Mouse (Mus musculus): ENCODE results near the gene Timm22. TPM values are rescaled to one million over a fixed set of nuclear protein-coding genes. Genes with fewer than 3 reads are reported as not detected.

Gene Timm22
- polyA plus RNA-seq (2012; ENCODE audit: insufficient read depth, insufficient read length, low replicate concordance, missing spikeins), result not detected in 2 replicates

DNA sequence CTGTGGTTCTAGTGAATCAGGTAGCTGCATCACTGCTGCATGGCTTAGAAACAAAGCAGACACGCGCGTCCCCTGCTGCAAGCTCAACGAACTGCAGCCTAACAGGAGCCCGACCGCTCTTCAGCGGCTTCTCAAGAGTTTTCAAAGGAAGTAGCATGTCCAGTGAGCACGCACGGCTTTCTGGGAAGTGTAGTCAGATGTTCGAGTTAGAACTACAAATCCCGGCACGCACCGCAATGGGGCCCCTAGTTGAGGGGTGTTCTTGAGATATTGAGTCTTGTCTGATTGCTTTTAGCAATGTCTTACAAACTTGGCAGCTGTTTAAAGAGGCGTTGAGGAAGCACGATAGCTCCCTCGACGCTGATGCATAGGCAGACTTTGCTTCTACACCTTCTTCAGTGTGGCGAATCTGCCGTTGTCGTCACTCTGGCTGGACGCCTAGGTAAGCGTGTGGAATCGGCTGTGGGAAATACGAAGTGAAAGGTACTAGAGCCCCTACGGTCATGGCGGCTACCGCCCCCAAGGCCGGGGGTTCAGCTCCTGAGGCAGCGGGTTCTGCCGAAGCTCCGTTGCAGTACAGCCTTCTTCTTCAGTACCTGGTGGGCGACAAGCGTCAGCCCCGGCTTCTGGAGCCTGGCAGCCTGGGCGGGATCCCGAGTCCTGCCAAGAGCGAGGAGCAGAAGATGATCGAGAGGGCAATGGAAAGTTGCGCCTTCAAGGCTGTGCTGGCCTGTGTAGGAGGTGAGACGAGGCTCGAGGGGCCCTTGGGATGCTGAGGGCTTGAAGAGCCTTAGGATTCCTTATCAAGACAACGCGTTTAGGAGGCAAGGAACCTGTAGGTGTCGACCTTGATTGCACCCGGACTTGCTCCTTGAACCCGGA lies at the start of gene Timm22:
Gene Timm22, plus strand, starts transcription at position 251 of the 882 bp plus-strand sequence.
- H3K4me3 ChIP-seq (ENCODE audit: insufficient read depth, low read depth, low read length), result peak within 1 kb of the TSS; percentile 69
- TF ChIP-seq CTCF (IDR thresholded peaks at IDR 0.05; ENCODE audit: insufficient read depth, low read depth, low read length) (peak; percentile 95), POLR2A (IDR thresholded peaks at IDR 0.05; ENCODE audit: insufficient read depth, low read depth, low read length) (peak; percentile 46; the same call in 1 of the 2 replicates)
- no peaks in the 10 kb centered on the region for H3K4me1 ChIP-seq (ENCODE audit: control insufficient read depth, insufficient read depth, low read length)
- WGBS, result under 1% methylated on average over 46 of the region's 46 CpGs
- peak within 1 kb of the TSS; percentile 89 for H3K27ac ChIP-seq (ENCODE audit: insufficient read depth, low read depth, low read length)

DNA sequence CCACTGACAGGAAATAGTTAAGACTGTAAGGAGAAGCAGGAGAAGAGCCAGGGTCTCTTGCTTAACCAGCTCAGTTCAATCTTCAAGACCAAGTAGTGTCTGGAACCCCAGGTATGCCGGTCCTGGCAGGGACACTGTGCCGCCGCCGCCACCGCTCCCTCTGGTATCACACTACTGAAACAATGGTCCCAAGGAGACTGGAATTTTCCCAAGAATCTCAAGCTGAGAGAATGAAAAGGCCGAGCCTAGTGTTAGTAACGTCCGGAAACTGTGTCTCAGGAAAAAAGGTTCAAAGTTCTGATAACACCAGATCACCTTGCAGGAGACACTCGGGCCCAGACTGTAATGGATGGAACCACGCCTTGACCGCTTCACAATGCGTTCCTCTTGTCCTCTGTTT lies 49.3 kb upstream of the Timm22 start:
- TF ChIP-seq POLR2A (IDR thresholded peaks at IDR 0.05; ENCODE audit: insufficient read depth, low read depth, low read length) (no peak), CTCF (IDR thresholded peaks at IDR 0.05; ENCODE audit: insufficient read depth, low read depth, low read length) (no peak)
- H3K4me1 ChIP-seq (ENCODE audit: control insufficient read depth, insufficient read depth, low read length), result peaks cover 7% of the 10 kb centered on the region
- no peak overlapping the region for H3K27ac ChIP-seq (ENCODE audit: insufficient read depth, low read depth, low read length)
- 84% methylated on average over 12 of the region's 12 CpGs for whole genome bisulfite sequencing
- H3K4me3 ChIP-seq (ENCODE audit: insufficient read depth, low read depth, low read length), result no peak overlapping the region

DNA sequence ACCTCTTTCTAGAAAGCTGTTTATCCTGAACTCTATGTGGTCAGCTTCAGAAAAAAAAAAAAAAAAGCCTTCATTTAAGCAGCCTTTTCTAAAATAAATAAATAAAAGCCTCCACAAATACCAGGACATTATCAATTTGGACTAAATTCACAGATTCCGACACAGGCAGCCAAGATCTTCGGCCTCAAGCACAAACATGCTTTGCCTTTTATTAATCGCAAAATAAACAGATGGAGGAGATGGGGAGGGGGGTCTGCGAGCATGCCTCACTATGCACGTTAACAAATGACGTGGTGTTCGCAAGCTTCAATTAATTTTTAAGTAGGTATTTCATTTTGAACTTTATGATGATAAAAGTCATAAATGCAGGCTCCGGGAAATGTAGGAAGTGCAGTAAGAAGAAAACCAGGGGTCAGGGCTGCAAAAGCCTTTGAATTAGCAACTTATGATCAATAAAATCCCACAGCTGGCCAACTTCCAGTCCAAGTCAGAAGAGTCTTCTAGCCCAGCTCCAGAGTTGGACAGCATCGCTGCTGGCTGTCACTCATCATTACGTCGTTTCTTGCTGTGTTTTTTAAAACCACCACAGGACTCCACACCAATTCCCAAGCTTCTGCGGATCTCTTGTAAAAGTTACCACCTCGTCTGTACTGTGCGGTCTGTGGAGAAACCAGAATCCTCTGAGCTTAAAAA lies 48.0 kb upstream of the Timm22 start:
- WGBS, result 63% methylated on average over 14 of the region's 14 CpGs
- Histone ChIP-seq H3K4me3 (ENCODE audit: insufficient read depth, low read depth, low read length) (no peak overlapping the region), H3K27ac (ENCODE audit: insufficient read depth, low read depth, low read length) (no peak overlapping the region), H3K4me1 (ENCODE audit: control insufficient read depth, insufficient read depth, low read length) (peaks cover 8% of the 10 kb centered on the region)
- TF ChIP-seq CTCF (IDR thresholded peaks at IDR 0.05; ENCODE audit: insufficient read depth, low read depth, low read length) (no peak), POLR2A (IDR thresholded peaks at IDR 0.05; ENCODE audit: insufficient read depth, low read depth, low read length) (no peak)

DNA sequence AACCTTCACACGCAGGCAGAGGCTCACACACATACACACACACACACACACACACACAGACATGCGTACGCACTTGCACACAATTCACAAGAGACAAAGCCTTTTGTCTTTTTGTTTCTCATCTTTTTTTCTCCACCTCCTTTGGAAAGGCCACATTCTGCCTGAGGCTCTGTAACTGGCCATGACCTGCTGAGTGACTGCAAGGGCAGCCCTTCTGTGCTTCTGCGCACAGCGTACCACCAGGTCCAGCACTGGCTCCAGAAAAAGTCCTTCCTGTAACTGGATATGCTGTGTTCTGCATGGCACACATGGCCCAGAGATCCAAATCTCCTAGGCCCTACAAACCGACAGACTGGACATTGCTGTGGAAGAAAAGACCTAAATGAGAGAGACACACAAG lies 46.5 kb upstream of the Timm22 start:
- H3K4me1 ChIP-seq (ENCODE audit: control insufficient read depth, insufficient read depth, low read length), result peaks cover 8% of the 10 kb centered on the region
- no peak overlapping the region for H3K27ac ChIP-seq (ENCODE audit: insufficient read depth, low read depth, low read length)
- WGBS, result 89% methylated on average over 6 of the region's 6 CpGs
- no peak overlapping the region for H3K4me3 ChIP-seq (ENCODE audit: insufficient read depth, low read depth, low read length)
- TF ChIP-seq CTCF (IDR thresholded peaks at IDR 0.05; ENCODE audit: insufficient read depth, low read depth, low read length) (no peak), POLR2A (IDR thresholded peaks at IDR 0.05; ENCODE audit: insufficient read depth, low read depth, low read length) (no peak)

DNA sequence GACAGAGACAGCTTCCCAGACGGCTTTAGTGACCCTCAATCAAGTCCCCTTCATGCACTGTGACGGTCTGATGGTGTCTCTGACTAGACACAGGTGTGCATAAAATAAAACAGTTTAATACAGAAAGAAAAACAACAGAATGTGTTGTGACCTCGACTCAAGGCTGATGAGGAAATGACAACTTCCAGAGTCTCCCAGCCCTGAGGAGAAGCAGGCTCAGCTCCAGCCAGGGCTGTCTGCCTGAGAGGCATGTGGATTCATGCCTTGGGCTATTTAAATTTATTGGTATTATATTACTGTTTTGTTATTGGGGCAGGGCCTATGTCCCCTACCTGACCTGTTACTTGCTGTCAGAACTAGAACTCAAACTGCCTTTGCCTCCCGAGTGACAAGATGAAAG lies 45.3 kb upstream of the Timm22 start:
- H3K27ac ChIP-seq (ENCODE audit: insufficient read depth, low read depth, low read length), result no peak overlapping the region
- WGBS, result 85% methylated on average over 4 of the region's 4 CpGs
- H3K4me3 ChIP-seq (ENCODE audit: insufficient read depth, low read depth, low read length), result no peak overlapping the region
- TF ChIP-seq POLR2A (IDR thresholded peaks at IDR 0.05; ENCODE audit: insufficient read depth, low read depth, low read length) (no peak), CTCF (IDR thresholded peaks at IDR 0.05; ENCODE audit: insufficient read depth, low read depth, low read length) (no peak)
- H3K4me1 ChIP-seq (ENCODE audit: control insufficient read depth, insufficient read depth, low read length), result peaks cover 8% of the 10 kb centered on the region

DNA sequence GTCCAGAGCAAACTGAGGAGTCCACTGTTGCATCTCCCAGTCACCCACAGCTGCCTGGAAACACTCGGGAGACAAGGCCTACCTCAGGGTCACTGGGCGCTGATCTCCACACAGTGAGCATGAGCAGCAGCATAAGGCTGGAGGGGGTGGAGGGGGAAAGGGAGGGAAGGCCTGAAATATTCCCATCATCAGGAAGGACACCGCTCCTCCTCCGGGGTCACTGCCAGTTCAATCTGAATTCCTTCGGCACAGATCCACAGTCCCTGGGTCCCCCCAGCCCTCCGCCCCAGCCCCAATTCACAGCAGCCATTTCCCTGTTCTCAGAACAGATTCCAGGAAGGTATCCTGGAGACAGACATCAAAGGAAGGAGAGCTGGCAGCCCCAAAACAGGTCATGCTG lies 43.6 kb upstream of the Timm22 start:
- H3K4me3 ChIP-seq (ENCODE audit: insufficient read depth, low read depth, low read length), result no peak overlapping the region
- no peak overlapping the region for H3K27ac ChIP-seq (ENCODE audit: insufficient read depth, low read depth, low read length)
- peaks cover 4% of the 10 kb centered on the region; the same call in 1 of the 2 replicates for H3K4me1 ChIP-seq (ENCODE audit: control insufficient read depth, insufficient read depth, low read length)
- 49% methylated on average over 6 of the region's 6 CpGs for WGBS
- TF ChIP-seq POLR2A (IDR thresholded peaks at IDR 0.05; ENCODE audit: insufficient read depth, low read depth, low read length) (no peak), CTCF (IDR thresholded peaks at IDR 0.05; ENCODE audit: insufficient read depth, low read depth, low read length) (no peak)

DNA sequence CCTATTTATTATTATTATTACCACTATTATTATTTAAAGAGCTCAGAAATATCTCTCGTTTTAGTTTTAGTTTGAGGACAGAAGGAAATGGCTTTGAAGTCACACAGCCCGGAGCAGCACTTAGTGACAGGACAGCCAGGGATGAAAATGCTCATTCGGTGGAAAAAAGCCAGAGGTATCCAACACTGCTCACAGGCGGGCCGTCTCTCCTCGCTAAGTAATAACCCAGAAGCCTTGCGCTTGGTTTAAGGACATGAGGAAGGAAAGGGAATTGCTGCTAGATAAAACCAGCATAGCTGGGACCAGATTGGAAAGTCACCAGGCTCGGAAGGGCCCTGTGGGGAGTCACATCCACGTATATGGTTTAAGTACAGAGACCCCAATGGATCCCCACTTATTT lies 43.1 kb upstream of the Timm22 start:
- TF ChIP-seq CTCF (IDR thresholded peaks at IDR 0.05; ENCODE audit: insufficient read depth, low read depth, low read length) (no peak), POLR2A (IDR thresholded peaks at IDR 0.05; ENCODE audit: insufficient read depth, low read depth, low read length) (no peak)
- 50% methylated on average over 9 of the region's 9 CpGs for WGBS
- H3K4me3 ChIP-seq (ENCODE audit: insufficient read depth, low read depth, low read length), result no peak overlapping the region
- no peak overlapping the region for H3K27ac ChIP-seq (ENCODE audit: insufficient read depth, low read depth, low read length)
- peaks cover 4% of the 10 kb centered on the region; the same call in 1 of the 2 replicates for H3K4me1 ChIP-seq (ENCODE audit: control insufficient read depth, insufficient read depth, low read length)

DNA sequence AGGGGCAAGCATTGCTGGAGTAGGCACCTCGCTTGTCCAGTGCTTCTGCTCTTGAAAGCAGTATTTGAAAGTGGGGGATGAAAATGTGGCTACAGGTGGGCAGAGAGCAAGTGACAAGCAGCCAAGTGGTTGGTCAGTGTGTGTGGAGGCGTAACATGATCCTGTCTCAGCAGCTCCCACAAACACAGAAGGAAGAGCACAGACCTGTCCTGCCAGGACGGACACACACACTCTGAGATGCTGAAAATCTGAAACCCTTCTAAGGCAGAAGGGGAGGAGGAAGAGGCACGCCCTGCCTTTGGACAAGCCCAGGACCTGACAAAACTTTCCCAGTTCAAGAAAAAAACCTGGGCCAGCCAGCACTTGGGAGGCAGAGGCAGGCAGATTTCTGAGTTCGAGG lies 42.7 kb upstream of the Timm22 start:
- Histone ChIP-seq H3K4me3 (ENCODE audit: insufficient read depth, low read depth, low read length) (no peak overlapping the region), H3K4me1 (ENCODE audit: control insufficient read depth, insufficient read depth, low read length) (peaks cover 4% of the 10 kb centered on the region; the same call in 1 of the 2 replicates), H3K27ac (ENCODE audit: insufficient read depth, low read depth, low read length) (no peak overlapping the region)
- TF ChIP-seq CTCF (IDR thresholded peaks at IDR 0.05; ENCODE audit: insufficient read depth, low read depth, low read length), result no peak
- no peak for TF ChIP-seq POLR2A (IDR thresholded peaks at IDR 0.05; ENCODE audit: insufficient read depth, low read depth, low read length)
- WGBS, result 87% methylated on average over 5 of the region's 5 CpGs

DNA sequence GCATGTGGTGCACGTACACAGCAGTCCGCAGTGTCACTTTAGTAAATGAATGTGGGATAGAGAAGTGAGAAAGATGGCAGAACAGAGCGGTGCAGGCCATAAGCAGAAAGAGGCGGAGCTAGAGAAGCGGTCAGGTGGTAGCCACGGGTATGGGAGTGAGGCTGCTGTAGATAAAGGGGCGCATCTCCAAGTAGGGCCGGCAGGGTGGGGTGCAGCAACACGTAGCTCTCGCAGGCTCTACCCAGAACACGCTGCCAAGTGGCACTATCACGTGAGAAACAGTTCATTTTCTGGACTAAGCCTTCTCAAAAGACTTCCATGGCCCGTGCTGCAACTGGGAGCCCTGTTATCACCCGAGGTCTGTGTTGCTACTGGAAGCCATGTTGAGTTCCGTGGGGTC lies 40.0 kb upstream of the Timm22 start:
- WGBS, result 85% methylated on average over 15 of the region's 15 CpGs
- Histone ChIP-seq H3K27ac (ENCODE audit: insufficient read depth, low read depth, low read length) (no peak overlapping the region), H3K4me3 (ENCODE audit: insufficient read depth, low read depth, low read length) (no peak overlapping the region), H3K4me1 (ENCODE audit: control insufficient read depth, insufficient read depth, low read length) (peaks cover 4% of the 10 kb centered on the region; the same call in 1 of the 2 replicates)
- TF ChIP-seq CTCF (IDR thresholded peaks at IDR 0.05; ENCODE audit: insufficient read depth, low read depth, low read length) (no peak), POLR2A (IDR thresholded peaks at IDR 0.05; ENCODE audit: insufficient read depth, low read depth, low read length) (no peak)
